Mouse (Mus musculus) kidney, postnatal 0 days (tissue): ENCODE measurements around the gene Zfp316. TPM values are rescaled to one million over a fixed set of nuclear protein-coding genes. Genes with fewer than 3 reads are reported as not detected.

Experiments
- ATAC-seq: fragments of 200-750 bp; cut with Nextera tagmentation; replicated peaks from 2 replicates; pipeline ENCODE4 v1.8.0; 2017; ENCODE audit warnings: low read depth, moderate number of reproducible peaks, moderate TSS enrichment, moderate library complexity; ENCODE audit not compliant: low FRiP score
- DNase-seq: peaks from one replicate; pipeline ENCODE4 v3.0.0-alpha.2; 2016; ENCODE audit warnings: low spot score
- H3K27ac ChIP-seq: fragments of 300-500 bp; sonication (generic); 2 replicates; pipeline ENCODE4 v1.5.1; 2014; ENCODE audit warnings: mild to moderate bottlenecking
- H3K27me3 ChIP-seq: fragments of 300-500 bp; sonication (generic); 2 replicates; pipeline ENCODE4 v1.6.1; 2014; ENCODE audit warnings: low read length, mixed read lengths; ENCODE audit not compliant: insufficient read depth
- H3K36me3 ChIP-seq: fragments of 300-500 bp; sonication (generic); 2 replicates; pipeline ENCODE4 v1.6.1; 2014; ENCODE audit warnings: low read length, mixed read lengths; ENCODE audit not compliant: insufficient read depth
- H3K4me1 ChIP-seq: fragments of 300-500 bp; sonication (generic); replicated peaks from 2 replicates; pipeline ENCODE4 v1.6.1; 2014; ENCODE audit warnings: antibody characterized with exemption, low read length, mixed read lengths; ENCODE audit not compliant: insufficient read depth
- H3K4me2 ChIP-seq: fragments of 300-500 bp; sonication (generic); 2 replicates; pipeline ENCODE4 v1.6.1; 2014; ENCODE audit warnings: mild to moderate bottlenecking, low read length, moderate library complexity, mixed read lengths
- H3K4me3 ChIP-seq: fragments of 300-500 bp; sonication (generic); replicated peaks from 2 replicates; pipeline ENCODE4 v1.5.1; 2014; ENCODE audit warnings: low read depth, low read length
- H3K9ac ChIP-seq: fragments of 300-500 bp; sonication (generic); 2 replicates; pipeline ENCODE4 v1.6.1; 2014; ENCODE audit warnings: low read depth, low read length
- H3K9me3 ChIP-seq: fragments of 300-500 bp; sonication (generic); replicated peaks from 2 replicates; pipeline ENCODE4 v1.6.1; 2016; ENCODE audit warnings: low read length, inconsistent platforms, mixed read lengths
- CTCF ChIP-seq: IDR thresholded peaks from 2 replicates; pipeline ENCODE4 v1.5.1; 2016; ENCODE audit warnings: antibody characterized with exemption, low read depth, mild to moderate bottlenecking, moderate library complexity
- WGBS: fragments of 180-500 bp; shearing (Covaris S2); extraction: QIAGEN DNeasy Blood & Tissue Kit; methylation state at CpG from one replicate; pipeline ENCODE4 v1.1.7; 2014; 5-methylcytosine and 5-hydroxymethylcytosine counted together
- polyA plus RNA-seq: library from polyadenylated mRNA; unstranded; fragments of >200 nt; fragmentation: Nextera tagmentation; extraction: Ambion mirVana; gene quantifications from 2 replicates; pipeline ENCODE4 v1.2.1, GENCODE M21; 2015

The Zfp316 gene
- polyA plus RNA-seq, 1 experiment from 2014 or later: 3.4 TPM

- TF ChIP-seq CTCF: peak; percentile 87
- ATAC-seq: no peak
- Histone ChIP-seq H3K9ac (no peak overlapping the region), H3K4me3 (no peak overlapping the region), H3K4me2 (no peak overlapping the region), H3K9me3 (no peaks in the 10 kb centered on the region), H3K36me3 (peaks cover 24% of the 10 kb centered on the region), H3K27me3 (no peaks in the 10 kb centered on the region), H3K27ac (no peak overlapping the region), H3K4me1 (no peaks in the 10 kb centered on the region)
- 93% methylated on average over 4 of the region's 4 CpGs for WGBS
- peak; percentile 22 for DNase-seq
Observed at GRCm38 (mm10) chr5:143299686-143300085, 29.9 kb upstream of the Zfp316 start.

- no peak for DNase-seq
- ATAC-seq: no peak
- H3K4me3 ChIP-seq: no peak overlapping the region
Observed at GRCm38 (mm10) chr5:143298391-143298790, 28.6 kb upstream of the Zfp316 start.

GRCm38 (mm10) chr5:143297986-143298385, 28.2 kb upstream of the Zfp316 start:
- Histone ChIP-seq H3K4me3 (no peak overlapping the region), H3K9ac (no peak overlapping the region), H3K4me1 (peaks cover 8% of the 10 kb centered on the region; the same call in 1 of the 2 replicates), H3K9me3 (no peaks in the 10 kb centered on the region), H3K27ac (no peak overlapping the region), H3K36me3 (peaks cover 19% of the 10 kb centered on the region), H3K27me3 (0 out of 2 replicates have a peak, but pooled peaks cover 7% of the 10 kb centered on the region), H3K4me2 (no peak overlapping the region)
- 87% methylated on average over 9 of the region's 9 CpGs for WGBS
- DNase-seq (no peak), ATAC-seq (no peak)
- no peak for TF ChIP-seq CTCF

More at GRCm38 (mm10) chr5:143298391-143298790, 28.6 kb upstream of the Zfp316 start:
- Histone ChIP-seq H3K9ac (no peak overlapping the region), H3K36me3 (peaks cover 19% of the 10 kb centered on the region), H3K9me3 (no peaks in the 10 kb centered on the region), H3K27ac (no peak overlapping the region), H3K27me3 (0 out of 2 replicates have a peak, but pooled peaks cover 7% of the 10 kb centered on the region), H3K4me2 (no peak overlapping the region), H3K4me1 (peaks cover 4% of the 10 kb centered on the region; the same call in 1 of the 2 replicates)
- WGBS: 97% methylated on average over 7 of the region's 7 CpGs
- peak; percentile 45 for TF ChIP-seq CTCF

GRCm38 (mm10) chr5:143295330-143295729, 25.5 kb upstream of the Zfp316 start:
- ATAC-seq (no peak), DNase-seq (no peak)
- Histone ChIP-seq H3K27ac (no peak overlapping the region), H3K9ac (no peak overlapping the region), H3K27me3 (peaks cover 16% of the 10 kb centered on the region; the same call in 1 of the 2 replicates), H3K9me3 (no peaks in the 10 kb centered on the region), H3K4me1 (peaks cover 10% of the 10 kb centered on the region; the same call in 1 of the 2 replicates), H3K4me3 (no peak overlapping the region), H3K4me2 (no peak overlapping the region), H3K36me3 (0 out of 2 replicates have a peak, but pooled peaks cover 3% of the 10 kb centered on the region)
- no peak for TF ChIP-seq CTCF
- WGBS: 81% methylated on average over 2 of the region's 2 CpGs

GRCm38 (mm10) chr5:143294862-143295261, 25.0 kb upstream of the Zfp316 start:
- H3K4me1 ChIP-seq: peaks cover 10% of the 10 kb centered on the region; the same call in 1 of the 2 replicates
- no peak for ATAC-seq

GRCm38 (mm10) chr5:143293404-143293803, 23.6 kb upstream of the Zfp316 start, which contains the start of gene Zfp853:
TSS of gene Zfp853 (minus strand) at chr5:143293623.
- Histone ChIP-seq H3K9ac (peak within 1 kb of the TSS; percentile 57), H3K36me3 (no peaks in the 10 kb centered on the region), H3K4me3 (peak within 1 kb of the TSS; percentile 53), H3K27me3 (peaks cover 28% of the 10 kb centered on the region), H3K4me1 (peaks cover 10% of the 10 kb centered on the region; the same call in 1 of the 2 replicates), H3K27ac (no peak within 1 kb of the TSS), H3K9me3 (no peaks in the 10 kb centered on the region), H3K4me2 (peak within 1 kb of the TSS; percentile 93)
- no peak for TF ChIP-seq CTCF
- DNase-seq (no peak), ATAC-seq (0 out of 2 replicates have a peak, but pooled peaks have one; percentile 35)
- WGBS: under 1% methylated on average over 21 of the region's 38 CpGs

More at GRCm38 (mm10) chr5:143294862-143295261, 25.0 kb upstream of the Zfp316 start:
- peak; percentile 49 for TF ChIP-seq CTCF
- H3K9ac ChIP-seq: no peak overlapping the region
- 96% methylated on average over 3 of the region's 3 CpGs for WGBS
- H3K4me3 ChIP-seq: no peak overlapping the region
- H3K4me2 ChIP-seq: no peak overlapping the region
- no peak for DNase-seq
- H3K27ac ChIP-seq: no peak overlapping the region
- H3K36me3 ChIP-seq: 0 out of 2 replicates have a peak, but pooled peaks cover 3% of the 10 kb centered on the region
- no peaks in the 10 kb centered on the region for H3K9me3 ChIP-seq
- H3K27me3 ChIP-seq: peaks cover 16% of the 10 kb centered on the region; the same call in 1 of the 2 replicates
